Mouse (Mus musculus) liver, embryonic 14.5 days (tissue): ENCODE results near the gene Spata19. TPM values are rescaled to one million over a fixed set of nuclear protein-coding genes. Genes with fewer than 3 reads are reported as not detected.

ENCODE experiments used
- ATAC-seq: fragments of 200-750 bp; cut with Nextera tagmentation; 2 replicates; pipeline ENCODE4 v1.8.0; 2017; ENCODE audit warnings: moderate number of reproducible peaks, mild to moderate bottlenecking, moderate library complexity; ENCODE audit not compliant: insufficient read depth
- DNase-seq, 3 experiments: peaks; one replicate each; pipeline ENCODE4 v3.0.0-alpha.2; 2012 to 2013; ENCODE audit warnings: low read depth in 3 of 3, low spot score in 3 of 3
- H3K27ac ChIP-seq: fragments of 300-500 bp; sonication (generic); 2 replicates; pipeline ENCODE4 v1.5.1; 2014; ENCODE audit warnings: moderate library complexity, mild to moderate bottlenecking, control low read depth, inconsistent platforms
- H3K27me3 ChIP-seq: fragments of 300-500 bp; sonication (generic); 2 replicates; pipeline ENCODE4 v1.6.1; 2014; ENCODE audit warnings: mild to moderate bottlenecking, low read length, moderate library complexity; ENCODE audit not compliant: control insufficient read depth, insufficient read depth
- H3K36me3 ChIP-seq: fragments of 300-500 bp; sonication (generic); replicated peaks from 2 replicates; pipeline ENCODE4 v1.6.1; 2014; ENCODE audit warnings: low read depth; ENCODE audit not compliant: control insufficient read depth, insufficient read depth
- H3K4me1 ChIP-seq, 2 experiments: fragments of 200-500 bp in 1 of 2; fragments of 300-500 bp in 1 of 2; sonication (generic) in 1 of 2; replicated peaks; 2 replicates each; pipeline ENCODE4 v1.6.1; 2012 to 2014; ENCODE audit warnings: antibody characterized with exemption in 1 of 2, inconsistent platforms in 1 of 2, low read length in 1 of 2; ENCODE audit not compliant: control insufficient read depth in 2 of 2, insufficient read depth in 2 of 2
- H3K4me2 ChIP-seq: fragments of 300-500 bp; sonication (generic); 2 replicates; pipeline ENCODE4 v1.6.1; 2014; ENCODE audit warnings: low read depth, mild to moderate bottlenecking, control low read depth, moderate library complexity
- H3K4me3 ChIP-seq, 2 experiments: fragments of 200-500 bp in 1 of 2; fragments of 300-500 bp in 1 of 2; sonication (generic) in 1 of 2; 2 replicates each; pipeline ENCODE4 v1.5.1; 2012 to 2014; ENCODE audit warnings: low read depth in 2 of 2, low read length in 2 of 2, mild to moderate bottlenecking in 2 of 2, control low read depth in 1 of 2, inconsistent platforms in 1 of 2, moderate library complexity in 1 of 2; ENCODE audit not compliant: insufficient read depth in 1 of 2
- H3K9ac ChIP-seq: fragments of 300-500 bp; sonication (generic); replicated peaks from 2 replicates; pipeline ENCODE4 v1.6.1; 2014; ENCODE audit warnings: mild to moderate bottlenecking, control low read depth, moderate library complexity
- H3K9me3 ChIP-seq: fragments of 300-500 bp; sonication (generic); 2 replicates; pipeline ENCODE4 v1.6.1; 2016; ENCODE audit warnings: low read length, mixed read lengths; ENCODE audit not compliant: control insufficient read depth
- CTCF ChIP-seq: IDR thresholded peaks from 2 replicates; pipeline ENCODE4 v1.5.1; 2016; ENCODE audit warnings: antibody characterized with exemption, low read depth, control low read depth
- EP300 ChIP-seq: IDR thresholded peaks from 2 replicates; pipeline ENCODE4 v1.6.1; 2016; ENCODE audit warnings: antibody characterized with exemption, low read depth
- WGBS: fragments of 180-500 bp; shearing (Covaris S2); extraction: QIAGEN DNeasy Blood & Tissue Kit; methylation state at CpG from one replicate; pipeline ENCODE4 v1.1.7; 2014; ENCODE audit not compliant: insufficient replicate concordance; 5-methylcytosine and 5-hydroxymethylcytosine counted together
- polyA plus RNA-seq, 2 experiments: library from polyadenylated mRNA; depleted of rRNA in 1 of 2; stranded (reverse) in 1 of 2; unstranded in 1 of 2; fragments of >200 nt; fragmentation: Nextera tagmentation in 1 of 2; extraction: Ambion mirVana in 1 of 2; gene quantifications; 2 replicates each; pipeline versions ENCODE4 v1.2.1 to v1.2.3; 2012 to 2014

Gene Spata19
- polyA plus RNA-seq (2012; rRNA removed) (not detected in 2 replicates), polyA plus RNA-seq (2014; fragmentation: Nextera tagmentation; extraction: Ambion mirVana) (not detected in 2 replicates)

- no peak for ATAC-seq
- DNase-seq: no peak
- no peak within 1 kb of the TSS for H3K4me2 ChIP-seq
- H3K4me3 ChIP-seq: no peak within 1 kb of the TSS
- no peak within 1 kb of the TSS for H3K9ac ChIP-seq
- no peaks in the 10 kb centered on the region for H3K4me1 ChIP-seq
- TF ChIP-seq CTCF: no peak
- no peak for TF ChIP-seq EP300
- H3K27me3 ChIP-seq: no peaks in the 10 kb centered on the region
- H3K9me3 ChIP-seq: no peaks in the 10 kb centered on the region
- WGBS: 51% methylated on average over 3 of the region's 3 CpGs
- no peaks in the 10 kb centered on the region for H3K36me3 ChIP-seq
- H3K27ac ChIP-seq: no peak within 1 kb of the TSS
Observed at GRCm38 (mm10) chr9:27396500-27396899, at the start of gene Spata19. Gene Spata19, plus strand, starts transcription at chr9:27396800.

- no peak overlapping the region for H3K9ac ChIP-seq
- H3K9me3 ChIP-seq: no peaks in the 10 kb centered on the region
- no peak overlapping the region for H3K4me2 ChIP-seq
- ATAC-seq (no peak), DNase-seq (no peak)
- WGBS: 63% methylated on average over 7 of the region's 7 CpGs
- no peak overlapping the region for H3K27ac ChIP-seq
- no peak overlapping the region for H3K4me3 ChIP-seq
- no peaks in the 10 kb centered on the region for H3K27me3 ChIP-seq
- H3K36me3 ChIP-seq: no peaks in the 10 kb centered on the region
- H3K4me1 ChIP-seq: no peaks in the 10 kb centered on the region
- no peak for TF ChIP-seq CTCF
- TF ChIP-seq EP300: no peak
Observed at GRCm38 (mm10) chr9:27353082-27353481, 43.5 kb upstream of the Spata19 start.

DNA sequence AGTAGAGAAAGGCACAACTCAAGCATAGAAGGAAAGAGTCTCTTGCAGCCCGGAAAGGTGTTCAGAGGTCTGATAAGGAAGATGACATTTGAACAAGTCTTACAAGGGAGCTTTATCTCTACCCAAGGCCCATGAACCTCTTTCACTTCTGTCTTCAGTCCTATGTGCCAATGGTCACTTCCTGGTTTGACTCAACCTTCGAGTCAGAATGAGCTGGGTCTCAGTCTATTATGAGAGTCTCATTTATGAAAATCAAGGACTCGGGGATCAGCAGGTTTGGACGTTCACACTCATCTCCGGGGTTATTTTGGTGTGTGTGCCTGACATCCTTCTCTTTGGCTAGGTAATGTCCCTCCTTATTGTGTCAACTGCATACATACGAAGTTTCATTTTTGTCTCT, 38.7 kb upstream of the Spata19 start:
- WGBS: 61% methylated on average over 6 of the region's 6 CpGs
- Histone ChIP-seq H3K4me1 (no peaks in the 10 kb centered on the region), H3K27me3 (no peaks in the 10 kb centered on the region), H3K27ac (no peak overlapping the region), H3K9me3 (no peaks in the 10 kb centered on the region), H3K4me2 (no peak overlapping the region), H3K36me3 (no peaks in the 10 kb centered on the region), H3K9ac (no peak overlapping the region), H3K4me3 (no peak overlapping the region)
- no peak for TF ChIP-seq EP300
- TF ChIP-seq CTCF: no peak
- DNase-seq: no peak
- no peak for ATAC-seq

GRCm38 (mm10) chr9:27367231-27367630, 29.4 kb upstream of the Spata19 start:
- Histone ChIP-seq H3K9ac (no peak overlapping the region), H3K4me2 (no peak overlapping the region), H3K27ac (no peak overlapping the region), H3K4me1 (no peaks in the 10 kb centered on the region), H3K36me3 (no peaks in the 10 kb centered on the region), H3K4me3 (no peak overlapping the region), H3K9me3 (no peaks in the 10 kb centered on the region), H3K27me3 (no peaks in the 10 kb centered on the region)
- ATAC-seq: no peak
- TF ChIP-seq CTCF (no peak), EP300 (no peak)
- 36% methylated on average over 2 of the region's 2 CpGs for WGBS
- DNase-seq: no peak

- no peaks in the 10 kb centered on the region for H3K27me3 ChIP-seq
- TF ChIP-seq EP300 (no peak), CTCF (no peak)
- no peak overlapping the region for H3K27ac ChIP-seq
- H3K4me2 ChIP-seq: no peak overlapping the region
- no peaks in the 10 kb centered on the region for H3K36me3 ChIP-seq
- no peaks in the 10 kb centered on the region for H3K4me1 ChIP-seq
- H3K4me3 ChIP-seq: no peak overlapping the region
- WGBS: 73% methylated on average over 2 of the region's 2 CpGs
- ATAC-seq (no peak), DNase-seq (no peak)
- H3K9ac ChIP-seq: no peak overlapping the region
- no peaks in the 10 kb centered on the region for H3K9me3 ChIP-seq
Observed at GRCm38 (mm10) chr9:27369108-27369507, 27.5 kb upstream of the Spata19 start.
